Mouse (Mus musculus): Measurements from ENCODE around the gene Tmem200c.

The Tmem200c gene

DNA sequence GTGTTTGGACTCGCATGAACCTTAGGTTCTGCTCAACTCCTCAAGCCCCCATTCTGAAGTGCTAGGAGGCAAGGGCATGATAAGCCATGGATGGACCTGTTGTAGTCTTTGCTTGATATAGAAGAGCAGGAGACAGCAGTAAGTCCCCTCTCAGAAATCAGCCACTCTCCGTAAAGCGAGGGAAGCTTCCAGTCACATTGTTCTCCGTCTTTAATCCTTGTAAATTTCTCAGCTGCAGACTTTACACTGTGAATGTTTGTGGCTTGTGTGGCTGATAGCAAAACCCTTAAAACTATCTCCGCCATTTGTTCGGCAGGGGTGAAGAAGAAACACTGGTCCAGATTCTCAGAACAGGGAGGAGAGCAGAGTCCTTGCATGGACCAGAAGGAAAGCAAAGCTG, at the start of gene Tmem200c:
Gene Tmem200c, plus strand, starts transcription at position 301 of the 400 bp plus-strand sequence.
- no peak for DNase-seq

DNA sequence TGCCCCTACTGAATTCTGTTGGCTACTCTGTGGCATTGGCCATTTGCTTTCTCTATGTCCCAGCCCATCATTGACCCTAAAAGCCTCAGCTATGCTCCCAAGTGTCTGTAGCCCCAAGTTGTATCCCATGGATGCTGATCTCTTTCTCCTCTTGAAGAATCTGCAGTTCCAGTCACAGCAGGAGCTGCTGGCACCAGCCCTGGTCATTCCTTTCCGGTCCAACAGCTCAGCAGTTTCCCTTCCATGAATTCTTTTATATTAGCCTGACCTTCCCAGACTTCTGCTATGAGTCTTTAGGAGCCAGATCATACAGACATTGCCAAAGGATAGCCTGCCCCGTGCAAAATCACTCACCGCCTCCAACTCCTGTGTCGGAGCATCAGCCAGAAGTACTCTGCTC, 32.7 kb upstream of the Tmem200c start:
- no peak for DNase-seq

DNA sequence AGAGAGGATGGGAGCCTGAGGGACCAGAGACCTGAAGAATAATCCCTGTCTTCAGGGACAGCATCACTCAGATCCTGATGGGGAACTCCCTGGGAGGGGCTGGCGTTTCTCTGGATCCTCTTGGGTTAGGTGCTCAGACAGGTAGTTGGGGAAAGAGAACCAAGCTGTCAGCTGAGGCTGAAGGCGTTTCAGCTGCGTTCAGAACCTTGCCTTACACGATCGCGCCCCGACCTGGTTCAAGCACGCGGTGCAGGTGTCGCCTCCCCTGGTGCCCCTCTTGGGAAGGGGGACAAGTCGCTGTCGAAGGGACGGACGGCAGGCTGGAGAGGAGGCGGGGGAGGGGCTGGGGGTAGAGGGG, 10.2 kb downstream of the Tmem200c start:
- DNase-seq: no peak

DNA sequence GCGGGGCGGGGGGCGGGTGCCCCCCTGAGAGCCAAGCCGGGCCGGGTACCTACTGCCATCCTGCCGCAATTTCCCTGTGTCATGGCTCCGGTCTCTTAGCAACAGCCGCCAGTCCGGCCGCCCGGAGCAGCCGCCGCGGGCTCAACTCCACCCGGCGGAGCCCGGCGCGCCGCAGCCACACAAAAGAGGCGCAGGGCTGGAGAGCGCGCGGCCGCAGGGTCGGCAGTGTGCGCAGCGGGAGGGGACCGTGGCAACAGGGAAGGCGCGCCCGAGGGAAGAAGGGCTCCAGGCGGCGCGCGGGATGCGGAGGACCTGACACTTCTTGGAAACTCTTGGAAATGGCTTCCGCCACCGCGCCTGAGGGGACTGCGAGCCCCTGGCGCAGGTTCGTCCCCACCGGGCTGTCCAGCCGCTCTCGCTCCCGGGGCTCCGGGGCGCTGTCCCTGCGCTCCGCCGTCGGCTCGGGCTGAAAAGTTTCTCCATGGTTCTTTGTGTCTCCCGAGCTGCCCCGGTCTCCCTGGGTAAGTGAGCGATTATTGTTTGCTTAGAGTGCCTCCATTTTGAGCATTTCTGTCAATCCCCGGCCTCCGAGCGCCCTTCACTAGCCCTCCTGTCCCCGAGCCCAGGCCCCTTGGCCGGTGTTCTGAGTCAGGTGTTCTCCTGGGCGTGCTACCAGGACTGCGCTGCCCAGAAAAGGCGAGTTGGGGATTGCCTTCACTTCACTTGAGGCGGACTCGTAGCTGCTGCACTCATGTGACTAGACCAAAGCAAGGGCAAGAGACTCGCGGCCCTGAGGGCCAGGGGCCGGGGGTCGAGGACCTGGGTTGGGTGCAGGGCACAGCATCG, 10.8 kb downstream of the Tmem200c start:
- peak; percentile 22 for DNase-seq

DNA sequence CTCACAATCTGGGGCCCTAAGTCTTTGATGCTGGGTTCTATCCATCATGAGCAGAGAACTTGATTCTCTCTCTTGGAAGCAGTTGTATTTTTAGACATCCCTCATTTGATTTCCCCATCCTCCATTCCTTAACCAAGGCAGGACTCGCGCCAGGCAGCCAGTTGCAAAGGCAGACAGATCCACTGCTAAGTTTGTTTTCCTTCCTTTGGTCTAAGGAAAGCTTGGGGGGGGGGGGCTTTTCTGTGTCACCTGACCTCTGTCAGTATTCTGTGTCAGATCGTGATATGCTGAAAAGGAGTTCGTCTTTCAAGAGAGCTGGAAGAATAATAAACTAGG, 11.4 kb downstream of the Tmem200c start:
- no peak for DNase-seq

DNA sequence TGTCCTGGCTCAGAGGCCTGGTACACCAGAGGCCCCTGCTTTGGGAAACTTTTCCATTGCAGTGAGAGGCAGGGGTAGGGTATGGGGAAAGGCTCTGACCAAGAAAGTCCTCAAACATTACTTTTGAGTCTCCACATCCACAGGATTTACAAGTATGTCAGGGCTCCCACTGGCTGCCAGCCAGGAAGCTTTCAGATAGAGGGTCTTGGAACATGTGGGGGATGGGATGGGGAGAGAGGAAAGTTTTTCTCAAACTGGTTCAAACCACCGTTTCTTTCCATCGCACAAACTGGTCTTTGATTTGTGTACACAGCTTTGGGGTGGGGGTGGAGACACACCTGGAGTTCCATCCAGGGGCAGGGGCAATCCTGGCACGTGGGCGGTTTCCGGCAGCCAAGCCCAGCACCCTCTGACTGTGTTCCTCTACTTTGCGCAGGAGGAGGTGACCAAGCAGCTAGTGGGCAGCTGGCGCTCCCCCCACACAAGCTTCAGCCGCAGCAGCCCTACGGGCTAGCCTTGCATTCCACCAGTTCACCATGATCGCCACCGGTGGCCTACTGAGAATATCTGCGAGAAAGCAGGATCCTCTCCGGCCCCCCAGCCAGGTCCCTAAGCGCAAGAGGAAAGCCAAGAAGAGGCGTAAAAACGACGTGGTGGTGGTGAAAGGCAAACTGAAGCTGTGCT, 13.6 kb downstream of the Tmem200c start:
- no peak for DNase-seq

DNA sequence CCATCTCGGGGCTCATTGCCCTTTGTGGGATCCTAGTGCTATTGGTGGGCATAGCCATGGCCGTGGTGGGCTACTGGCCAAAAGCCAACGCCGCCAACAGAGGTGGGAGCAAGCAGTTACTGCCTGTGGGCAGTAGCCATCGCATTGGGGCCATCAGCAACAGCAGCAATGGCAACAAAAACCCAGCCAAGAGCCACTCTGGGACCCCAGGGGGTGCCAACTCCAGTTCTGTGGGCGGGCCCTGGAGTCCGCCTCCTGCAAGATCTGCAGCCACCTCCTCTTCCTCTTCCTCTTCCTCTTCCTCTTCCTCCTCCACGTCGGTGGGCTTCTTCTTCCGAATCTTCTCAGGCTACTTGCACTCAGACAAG, 14.1 kb downstream of the Tmem200c start:
- no peak for DNase-seq

DNA sequence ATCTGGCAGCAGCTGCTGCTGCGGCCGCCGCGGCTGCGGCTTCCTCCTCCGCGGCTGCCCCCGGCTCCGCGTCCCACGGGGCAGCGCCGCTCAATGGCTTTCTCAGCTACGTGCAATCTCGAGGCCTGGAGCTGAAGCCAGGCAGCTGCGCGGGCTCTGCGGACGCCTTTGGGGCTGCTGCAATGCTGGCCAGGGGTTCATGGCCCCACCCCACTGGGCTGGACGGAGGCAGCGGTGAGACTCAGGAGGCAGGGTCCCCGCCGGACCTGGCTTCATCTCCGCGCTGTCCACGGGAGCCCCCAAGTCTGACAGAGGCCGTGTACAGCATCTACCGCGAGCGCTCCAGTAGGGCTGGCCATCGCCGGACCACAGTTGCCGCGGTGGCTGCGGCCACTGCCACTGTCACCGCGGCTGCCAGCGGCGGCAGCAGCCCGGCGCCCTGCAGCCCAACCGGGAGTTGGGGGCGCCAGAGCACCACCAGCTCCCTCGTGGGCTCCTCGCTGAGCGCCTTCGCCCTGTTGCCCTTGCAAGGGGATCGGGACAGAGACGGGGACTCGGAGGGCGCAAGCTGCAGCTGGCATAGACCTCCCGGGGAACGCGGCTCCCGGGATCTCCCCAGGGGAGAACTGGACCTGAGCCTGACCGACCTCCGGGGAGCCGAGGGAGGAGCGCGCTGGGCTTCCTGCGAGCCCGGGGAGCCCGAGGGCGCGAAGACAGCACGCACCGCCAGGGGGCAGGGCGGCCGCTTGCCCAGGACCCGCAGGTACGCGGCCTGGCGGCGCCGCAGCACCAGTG, 14.9 kb downstream of the Tmem200c start:
- DNase-seq: peak; percentile 66

DNA sequence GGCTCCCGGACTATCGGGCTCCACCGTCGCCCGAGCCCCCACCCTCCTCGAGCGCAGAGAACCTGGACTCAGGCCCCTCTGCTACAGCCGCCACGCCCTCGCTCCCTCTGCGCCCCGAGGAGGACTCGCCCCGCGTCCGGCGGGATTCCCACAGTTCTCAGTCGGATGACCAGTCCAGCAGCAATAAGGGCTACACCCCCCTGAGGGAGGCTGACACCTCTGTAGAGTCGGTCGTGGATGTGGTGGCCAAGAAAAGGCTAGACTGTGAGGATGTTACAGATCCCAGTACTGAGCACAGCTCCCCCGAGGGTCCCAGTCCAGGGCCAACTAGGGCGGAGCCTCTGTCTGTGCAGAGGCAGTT, 15.4 kb downstream of the Tmem200c start:
- DNase-seq: no peak

DNA sequence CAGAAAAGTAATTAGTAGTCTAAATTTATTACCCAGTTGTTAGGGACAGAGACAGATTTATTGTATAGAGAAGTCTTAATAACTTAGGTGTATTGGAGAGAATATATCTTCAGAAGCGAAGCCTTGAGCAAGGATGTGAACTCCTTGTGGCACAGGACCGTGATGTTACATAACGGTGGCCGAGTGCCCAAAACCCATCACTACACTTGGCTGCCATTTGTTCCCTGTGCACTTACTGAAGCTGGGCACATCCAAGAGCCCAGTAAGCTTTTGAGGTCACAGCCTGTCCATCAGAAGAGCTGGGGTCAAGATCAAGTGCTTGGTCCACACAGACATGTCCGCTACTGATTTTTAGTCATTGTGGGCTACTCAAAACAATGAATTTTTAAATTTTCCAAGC, 19.5 kb downstream of the Tmem200c start:
- DNase-seq: no peak

DNA sequence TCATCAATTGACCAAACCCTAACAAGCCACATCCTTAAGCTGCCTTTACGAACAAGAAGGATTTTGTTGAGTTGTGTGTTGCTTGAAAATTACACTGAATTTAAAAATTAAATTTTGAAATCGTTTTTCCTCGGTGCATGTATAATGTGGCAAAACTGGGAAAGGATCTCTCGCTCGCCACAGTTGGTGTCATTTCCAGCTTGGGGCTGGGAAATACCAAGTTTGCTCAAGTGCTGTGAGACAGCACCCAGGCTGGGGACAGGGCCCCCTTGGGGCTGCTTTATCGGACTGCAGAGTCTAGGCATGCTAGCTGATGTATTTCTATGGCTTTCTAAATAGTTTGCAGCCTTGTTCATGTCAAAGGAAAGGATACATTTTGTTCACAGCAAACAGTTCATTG, 22.3 kb downstream of the Tmem200c start:
- DNase-seq: no peak

DNA sequence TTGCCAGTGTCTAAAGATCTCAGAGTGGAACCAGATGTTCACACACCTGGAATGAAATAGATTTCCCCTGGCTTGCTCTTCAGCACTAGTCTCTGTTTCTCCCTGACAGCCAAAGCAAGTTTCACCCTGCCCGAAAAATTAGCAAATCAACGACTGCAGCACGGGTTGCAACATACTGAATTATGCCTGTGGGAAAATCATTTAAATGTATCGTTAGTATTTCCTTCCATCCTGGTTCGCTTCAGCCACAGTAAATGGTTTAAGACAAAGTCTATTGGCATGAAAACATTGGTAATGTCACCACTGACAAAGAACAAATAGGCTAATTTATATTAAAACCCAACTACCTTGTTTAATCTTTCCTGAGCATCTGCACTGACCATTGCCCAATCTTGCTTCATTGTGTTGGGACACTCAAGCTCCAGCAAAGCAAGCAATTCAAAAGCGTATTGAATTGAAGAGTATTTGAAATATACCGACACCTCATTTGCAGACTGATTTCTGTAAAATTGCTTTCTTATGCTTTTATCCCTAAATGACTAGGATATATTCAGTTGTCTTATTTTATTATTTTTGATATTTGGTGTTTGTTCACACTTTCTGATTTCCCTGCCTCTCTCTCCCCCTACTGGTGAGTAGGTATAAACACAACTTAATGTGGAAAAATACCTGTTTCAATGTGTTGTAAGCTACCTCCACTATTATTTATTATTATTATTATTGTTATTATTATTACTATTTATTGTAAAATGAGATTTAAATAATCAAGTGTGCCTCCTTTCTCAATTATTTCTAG, 25.9 kb downstream of the Tmem200c start:
- no peak for DNase-seq

DNA sequence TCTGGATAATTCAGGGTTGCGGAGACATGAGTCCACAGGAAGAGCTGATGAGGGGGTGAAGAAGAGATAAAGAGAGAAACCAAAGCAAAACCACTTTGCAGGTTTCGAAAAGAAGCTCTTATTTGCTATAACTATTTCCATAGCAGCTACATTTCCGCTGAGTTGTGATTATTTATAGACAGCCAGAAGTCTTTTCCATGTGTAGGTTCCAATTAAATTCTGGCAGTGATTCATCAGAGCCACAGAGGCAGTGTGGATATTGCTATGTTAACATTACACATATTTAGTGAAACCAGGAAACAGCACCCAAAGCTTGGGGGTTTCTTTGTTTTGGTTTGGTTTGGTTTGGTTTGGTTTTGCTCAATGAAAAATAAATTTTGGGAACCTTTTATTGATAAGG, 37.8 kb downstream of the Tmem200c start:
- DNase-seq: no peak

DNA sequence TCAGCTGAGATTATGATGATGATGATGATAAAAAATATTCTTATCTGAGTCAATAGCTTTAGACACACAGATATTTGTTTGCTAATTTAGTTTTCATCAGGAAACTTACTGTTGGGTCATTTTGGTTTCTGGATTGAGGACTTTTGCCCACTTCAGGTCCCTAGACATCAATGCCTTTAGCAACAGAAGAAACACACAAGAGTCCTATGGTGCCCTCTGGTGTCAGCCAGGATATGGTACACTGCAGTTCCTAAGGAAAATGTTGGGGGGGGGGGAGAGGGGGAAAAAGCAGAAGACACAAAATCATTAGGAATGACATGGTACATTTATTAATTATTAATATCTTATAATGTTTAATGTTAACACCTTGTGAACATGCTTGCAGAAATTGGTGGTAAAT, 42.0 kb downstream of the Tmem200c start:
- no peak for DNase-seq

DNA sequence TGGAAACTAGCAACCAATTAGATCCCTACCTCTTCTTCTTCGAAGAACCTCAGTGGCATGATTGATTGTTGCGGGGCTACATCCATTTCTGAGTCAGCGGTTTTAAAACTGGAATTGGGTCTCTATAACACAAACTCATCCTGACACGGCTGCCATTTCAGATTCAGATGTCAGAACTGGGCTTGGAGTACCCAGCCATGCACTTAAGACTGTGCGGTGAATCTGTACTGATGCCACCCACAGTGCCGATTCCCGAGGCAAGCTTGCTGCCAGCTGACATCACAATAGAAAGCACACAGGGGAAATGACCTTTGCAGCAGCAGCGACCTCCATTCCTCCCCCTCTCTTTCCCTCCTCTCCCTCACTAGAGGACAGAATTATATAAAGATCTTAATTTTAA, 47.6 kb downstream of the Tmem200c start:
- no peak for DNase-seq

DNA sequence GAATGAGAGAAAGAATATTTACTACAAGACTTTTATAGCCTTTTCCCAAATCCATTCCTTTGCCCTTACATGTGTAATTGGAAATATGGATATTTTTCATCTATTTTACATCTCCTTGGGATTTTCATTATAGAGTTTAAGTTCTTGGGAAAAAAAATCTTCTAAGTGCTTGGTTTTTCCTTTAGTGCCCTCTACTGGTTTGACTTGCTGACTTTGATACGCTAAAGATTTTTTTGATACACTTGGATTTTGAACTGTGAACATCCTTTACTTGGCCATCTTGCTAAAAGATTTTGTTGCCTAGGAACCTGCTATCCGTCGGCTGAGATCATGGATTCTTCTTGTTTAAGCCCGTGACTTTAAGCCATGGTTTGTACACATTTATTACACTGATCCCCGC, 48.8 kb downstream of the Tmem200c start:
- DNase-seq: no peak

DNA sequence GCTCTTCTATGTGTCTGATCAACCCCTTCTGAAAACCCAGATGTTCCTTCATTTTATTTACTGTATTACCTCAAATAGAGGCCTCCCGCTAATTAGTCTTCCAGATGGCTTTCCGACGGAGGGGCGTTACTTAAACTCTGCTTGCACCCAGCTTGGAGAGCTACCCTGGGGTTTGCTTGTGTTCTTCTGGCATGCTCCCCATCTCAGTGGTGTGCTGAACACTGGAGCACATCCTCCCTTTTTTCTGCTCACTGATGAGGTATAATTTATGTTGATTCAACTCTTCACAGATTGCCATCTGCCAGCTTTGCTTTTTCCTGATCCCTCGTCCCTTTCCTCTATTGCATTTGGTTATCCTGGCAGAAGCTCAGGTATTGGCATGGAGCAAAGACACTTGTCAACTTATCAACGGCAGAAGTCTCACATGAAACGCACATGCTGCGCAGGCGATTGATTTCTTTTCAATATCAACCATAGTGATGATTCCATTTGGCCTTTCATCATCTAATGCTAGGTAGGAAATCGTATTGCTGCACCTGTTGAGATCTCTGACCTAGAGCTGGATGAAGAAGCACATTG, 49.6 kb downstream of the Tmem200c start:
- DNase-seq: no peak

DNA sequence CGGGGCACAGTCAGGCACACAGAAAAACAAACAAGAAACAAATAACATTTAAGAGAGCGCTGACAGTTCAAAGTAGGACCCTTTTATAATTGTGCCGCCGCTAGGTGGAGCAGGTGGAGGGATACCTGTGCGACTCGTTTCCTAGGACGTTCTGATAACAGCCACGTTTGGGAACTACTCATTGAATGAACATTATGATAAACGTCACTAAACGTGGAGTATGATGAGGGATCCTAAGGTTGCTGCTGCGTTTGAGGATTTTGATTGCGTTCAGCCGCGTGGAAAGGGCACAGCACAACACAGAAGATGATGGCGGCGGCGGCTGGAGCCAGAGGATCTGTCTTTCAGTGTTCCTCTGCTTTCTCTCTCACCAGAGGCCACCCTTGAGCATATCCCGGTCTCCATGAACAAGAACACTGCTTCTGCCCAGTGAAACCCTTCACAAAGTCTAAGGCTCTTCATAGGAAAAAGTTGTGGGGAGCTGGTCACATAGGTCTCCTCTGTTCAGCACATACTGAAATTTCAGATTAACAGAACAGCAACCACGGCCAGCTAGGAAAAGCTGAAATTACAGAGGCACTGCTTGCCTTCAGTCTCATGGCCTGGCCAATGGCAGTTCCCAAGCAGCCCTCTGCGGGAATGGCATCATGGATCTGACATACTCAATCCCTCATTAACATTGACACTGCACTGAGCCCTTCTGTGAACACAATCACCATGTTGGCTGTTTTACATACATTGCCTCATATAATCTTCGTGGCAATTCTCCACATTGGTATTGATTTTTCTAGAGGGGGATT, 55.5 kb downstream of the Tmem200c start:
- peak; percentile 44 for DNase-seq

DNA sequence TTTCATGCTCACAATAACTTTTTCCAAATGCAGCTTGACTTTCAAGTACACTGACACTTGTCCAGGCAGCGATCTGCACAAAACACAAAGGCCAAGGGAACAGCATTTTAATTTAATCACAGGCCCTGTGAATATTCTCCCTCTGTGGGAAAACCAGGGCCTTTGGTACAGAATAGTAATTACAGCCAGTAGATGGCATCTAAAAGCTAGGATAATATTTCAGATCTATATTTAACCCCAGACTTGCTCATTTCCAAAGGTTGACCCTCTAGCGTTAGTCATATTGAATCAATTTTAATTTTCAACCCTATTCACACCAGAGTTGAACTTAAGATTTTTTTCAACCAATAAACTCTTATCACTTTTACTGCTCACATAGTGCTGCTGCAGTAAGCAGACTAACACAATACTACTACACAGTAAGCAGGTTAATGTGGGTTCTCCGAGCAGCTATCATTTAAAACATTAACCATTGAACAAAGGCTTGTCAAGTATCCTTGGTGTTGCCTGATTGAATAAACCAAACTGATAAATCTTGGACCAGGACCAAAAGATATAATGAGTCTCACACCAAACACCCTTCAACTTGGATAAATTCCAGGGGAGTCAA, 57.2 kb downstream of the Tmem200c start:
- DNase-seq: no peak

DNA sequence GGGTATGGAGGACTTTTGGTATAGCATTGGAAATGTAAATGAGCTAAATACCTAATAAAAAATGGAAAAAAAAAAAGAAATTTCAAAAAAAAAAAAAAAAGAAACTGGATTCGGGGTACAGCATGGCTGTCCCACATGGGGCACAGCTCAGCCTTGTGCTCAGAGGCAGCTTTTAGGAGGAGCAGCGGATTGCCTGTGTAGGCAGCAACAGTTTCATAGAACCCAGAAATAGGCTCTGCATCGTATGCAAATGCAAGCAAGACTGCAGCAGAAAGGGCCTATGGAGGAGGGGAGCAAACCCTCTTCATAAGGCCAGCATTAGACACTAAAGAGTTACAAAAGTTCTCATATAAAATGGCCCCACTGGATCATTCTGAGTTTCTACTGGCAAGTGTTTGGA, 64.2 kb downstream of the Tmem200c start:
- DNase-seq: no peak

Data from kidney, postnatal 14 days (tissue).